Mouse (Mus musculus): ENCODE data around the gene Ubfd1. TPM values are rescaled to one million over a fixed set of nuclear protein-coding genes. Genes with fewer than 3 reads are reported as not detected.
A peak's percentile ranks its signal among the peaks of the same experiment; 100 is the strongest.
"Not testable (repeated sequence)": the region's sequence is repeated elsewhere in the genome, so short reads cannot be mapped to it uniquely, and the experiment has no call there.

The Ubfd1 gene
- polyA plus RNA-seq, 1 experiment from 2014 or later: 46.9 TPM

- Histone ChIP-seq H3K9me3 (no peaks in the 10 kb centered on the region), H3K27me3 (replicated peaks) (no peaks in the 10 kb centered on the region), H3K4me3 (no peak overlapping the region), H3K9ac (no peak overlapping the region), H3K4me2 (no peak overlapping the region), H3K36me3 (peaks cover 98% of the 10 kb centered on the region), H3K4me1 (peaks cover 9% of the 10 kb centered on the region), H3K27ac (replicated peaks) (no peak overlapping the region)
- no peak for ATAC-seq (ENCODE audit: extremely low read depth, insufficient number of reproducible peaks, low FRiP score, low TSS enrichment)
- 87% methylated on average over 11 of the region's 11 CpGs for WGBS
Measured at GRCm38 (mm10) chr7:122087195-122087982, 20.4 kb downstream of the Ubfd1 start.

GRCm38 (mm10) chr7:122094564-122095330 lies 27.8 kb downstream of the Ubfd1 start:
- 96% methylated on average over 2 of the region's 2 CpGs for WGBS

GRCm38 (mm10) chr7:122098009-122098408 lies 31.0 kb downstream of the Ubfd1 start:
- Histone ChIP-seq H3K9ac (no peak overlapping the region), H3K27me3 (replicated peaks) (no peaks in the 10 kb centered on the region), H3K36me3 (peaks cover 64% of the 10 kb centered on the region), H3K4me2 (no peak overlapping the region), H3K4me3 (no peak overlapping the region), H3K4me1 (peaks cover 20% of the 10 kb centered on the region), H3K27ac (replicated peaks) (no peak overlapping the region), H3K9me3 (no peaks in the 10 kb centered on the region)
- WGBS: 92% methylated on average over 3 of the region's 3 CpGs
- ATAC-seq (ENCODE audit: extremely low read depth, insufficient number of reproducible peaks, low FRiP score, low TSS enrichment): no peak

More at GRCm38 (mm10) chr7:122094564-122095330, 27.8 kb downstream of the Ubfd1 start:
- no peak overlapping the region for H3K9ac ChIP-seq
- H3K27me3 ChIP-seq (replicated peaks): no peaks in the 10 kb centered on the region
- peaks cover 93% of the 10 kb centered on the region for H3K36me3 ChIP-seq
- peaks cover 6% of the 10 kb centered on the region for H3K4me1 ChIP-seq
- H3K4me2 ChIP-seq: no peak overlapping the region
- no peak overlapping the region for H3K27ac ChIP-seq (replicated peaks)
- no peak for ATAC-seq (ENCODE audit: extremely low read depth, insufficient number of reproducible peaks, low FRiP score, low TSS enrichment)
- H3K9me3 ChIP-seq: no peaks in the 10 kb centered on the region
- no peak overlapping the region for H3K4me3 ChIP-seq

GRCm38 (mm10) chr7:122099222-122099621 lies 32.2 kb downstream of the Ubfd1 start:
- no peaks in the 10 kb centered on the region for H3K9me3 ChIP-seq
- no peak overlapping the region for H3K4me3 ChIP-seq
- H3K4me2 ChIP-seq: no peak overlapping the region
- H3K27me3 ChIP-seq (replicated peaks): no peaks in the 10 kb centered on the region
- H3K9ac ChIP-seq: no peak overlapping the region
- H3K27ac ChIP-seq (replicated peaks): no peak overlapping the region
- peaks cover 20% of the 10 kb centered on the region for H3K4me1 ChIP-seq
- ATAC-seq (ENCODE audit: extremely low read depth, insufficient number of reproducible peaks, low FRiP score, low TSS enrichment): no peak
- WGBS: 64% methylated on average over 4 of the region's 4 CpGs
- peaks cover 52% of the 10 kb centered on the region for H3K36me3 ChIP-seq

- Histone ChIP-seq H3K9ac (peak overlapping the region; percentile 93), H3K36me3 (peaks cover 32% of the 10 kb centered on the region), H3K4me1 (peaks cover 20% of the 10 kb centered on the region), H3K4me3 (peak overlapping the region; percentile 74), H3K4me2 (peak overlapping the region; percentile 98), H3K27ac (replicated peaks) (peak overlapping the region; percentile 75)
- H3K27me3 ChIP-seq (replicated peaks); H3K9me3 ChIP-seq: not testable (repeated sequence)
- WGBS: 5% methylated on average over 28 of the region's 28 CpGs
- ATAC-seq (ENCODE audit: extremely low read depth, insufficient number of reproducible peaks, low FRiP score, low TSS enrichment): peak; percentile 73
Measured at GRCm38 (mm10) chr7:122101014-122101746, 34.2 kb downstream of the Ubfd1 start.

- Histone ChIP-seq H3K27ac (replicated peaks) (peak within 1 kb of the TSS; percentile 75), H3K9me3 (no peaks in the 10 kb centered on the region), H3K9ac (peak within 1 kb of the TSS; percentile 93), H3K4me1 (peaks cover 20% of the 10 kb centered on the region), H3K4me2 (peak within 1 kb of the TSS; percentile 98), H3K27me3 (replicated peaks) (no peaks in the 10 kb centered on the region), H3K4me3 (peak within 1 kb of the TSS; percentile 74), H3K36me3 (peaks cover 30% of the 10 kb centered on the region)
- under 1% methylated on average over 32 of the region's 43 CpGs for WGBS
- peak; percentile 98 for ATAC-seq (ENCODE audit: extremely low read depth, insufficient number of reproducible peaks, low FRiP score, low TSS enrichment)
Measured at GRCm38 (mm10) chr7:122101747-122102244, 34.8 kb downstream of the Ubfd1 start, which contains the start of gene Ndufab1. Gene Ndufab1, minus strand, starts transcription at chr7:122101886.

- no peak for ATAC-seq (ENCODE audit: extremely low read depth, insufficient number of reproducible peaks, low FRiP score, low TSS enrichment)
- no peak overlapping the region for H3K4me3 ChIP-seq
- H3K27me3 ChIP-seq (replicated peaks): no peaks in the 10 kb centered on the region
- H3K4me2 ChIP-seq: no peak overlapping the region
- no peak overlapping the region for H3K9ac ChIP-seq
- H3K36me3 ChIP-seq: peaks cover 57% of the 10 kb centered on the region
- no peaks in the 10 kb centered on the region for H3K9me3 ChIP-seq
- no peaks in the 10 kb centered on the region for H3K4me1 ChIP-seq
- H3K27ac ChIP-seq (replicated peaks): no peak overlapping the region
- WGBS: 91% methylated on average over 6 of the region's 6 CpGs
Measured at GRCm38 (mm10) chr7:122108206-122108605, 41.2 kb downstream of the Ubfd1 start.

- Histone ChIP-seq H3K4me2 (no peak overlapping the region), H3K4me1 (no peaks in the 10 kb centered on the region), H3K9ac (no peak overlapping the region), H3K27ac (replicated peaks) (no peak overlapping the region), H3K27me3 (replicated peaks) (no peaks in the 10 kb centered on the region), H3K9me3 (no peaks in the 10 kb centered on the region), H3K36me3 (peaks cover 87% of the 10 kb centered on the region), H3K4me3 (no peak overlapping the region)
- ATAC-seq (ENCODE audit: extremely low read depth, insufficient number of reproducible peaks, low FRiP score, low TSS enrichment): no peak
- WGBS: 73% methylated on average over 4 of the region's 4 CpGs
Measured at GRCm38 (mm10) chr7:122123518-122123917, 56.5 kb downstream of the Ubfd1 start.

GRCm38 (mm10) chr7:122125636-122126035 lies 58.7 kb downstream of the Ubfd1 start:
- 78% methylated on average over 8 of the region's 8 CpGs for WGBS
- Histone ChIP-seq H3K36me3 (peaks cover 77% of the 10 kb centered on the region), H3K27ac (replicated peaks) (no peak overlapping the region), H3K4me1 (no peaks in the 10 kb centered on the region), H3K4me3 (no peak overlapping the region), H3K4me2 (no peak overlapping the region), H3K9ac (no peak overlapping the region), H3K9me3 (no peaks in the 10 kb centered on the region), H3K27me3 (replicated peaks) (no peaks in the 10 kb centered on the region)
- no peak for ATAC-seq (ENCODE audit: extremely low read depth, insufficient number of reproducible peaks, low FRiP score, low TSS enrichment)

GRCm38 (mm10) chr7:122126946-122127345 lies 60.0 kb downstream of the Ubfd1 start:
- H3K36me3 ChIP-seq: peaks cover 66% of the 10 kb centered on the region
- no peak overlapping the region for H3K4me3 ChIP-seq
- no peaks in the 10 kb centered on the region for H3K27me3 ChIP-seq (replicated peaks)
- H3K4me2 ChIP-seq: no peak overlapping the region
- no peak for ATAC-seq (ENCODE audit: extremely low read depth, insufficient number of reproducible peaks, low FRiP score, low TSS enrichment)
- H3K27ac ChIP-seq (replicated peaks): no peak overlapping the region
- no peak overlapping the region for H3K9ac ChIP-seq
- WGBS: 88% methylated on average over 11 of the region's 11 CpGs
- peaks cover 8% of the 10 kb centered on the region for H3K4me1 ChIP-seq
- no peaks in the 10 kb centered on the region for H3K9me3 ChIP-seq

Measured in heart, embryonic 13.5 days (tissue).